18 mouse cellular contexts compared by ENCODE assay signal in genomic region chr17:64943213-64943612, GRCm38 (mm10).
DNase-seq lines count a peak whose midpoint lies in the region; ATAC-seq and TF ChIP-seq lines count a peak whose summit lies in the region.
"Had no signal": no experiment of that assay in that cellular context is flagged by ENCODE, and none has a peak within 500 bp of the region (broad histone marks: within the 10 kb centered on the region; RNA-seq: fewer than 3 reads in every experiment).

No protein-coding gene starts in this region.

- DNase-seq in heart, embryonic 10.5 days (ENCODE audit: low spot score): peak; percentile 62
- DNase-seq in heart, adult 8-10 months (ENCODE audit: low spot score): no peak
- DNase-seq in stomach, postnatal 0 days (ENCODE audit: low spot score): no peak
- DNase-seq in cerebellum, adult 8-10 months: no peak
- DNase-seq: adrenal gland, adult 2 months; adrenal gland, postnatal 10 days; adrenal gland, postnatal 25 days; cerebellum, adult 11 months; cerebellum, adult 18-20 months; cerebellum, adult 9-10 months; cerebellum, postnatal 10 days; cerebellum, postnatal 25 days; forebrain, postnatal 0 days had no signal

- TF ChIP-seq CTCF in stomach, postnatal 0 days (IDR thresholded peaks at IDR 0.05; ENCODE audit: low read depth): no peak

- H3K4me3 ChIP-seq in heart, embryonic 10.5 days: no peak overlapping the region
- H3K4me3 ChIP-seq in stomach, embryonic 14.5 days (ENCODE audit: low read depth, low read length): no peak overlapping the region
- no peak overlapping the region for H3K4me3 ChIP-seq in stomach, postnatal 0 days (ENCODE audit: low read depth, low read length)
- H3K4me3 ChIP-seq: embryonic facial prominence, embryonic 10.5 days; embryonic facial prominence, embryonic 12.5 days; forebrain, embryonic 13.5 days; forebrain, embryonic 15.5 days had no signal

- H3K27ac ChIP-seq in heart, embryonic 10.5 days: no peak overlapping the region
- H3K27ac ChIP-seq in stomach, embryonic 14.5 days (ENCODE audit: low read length): no peak overlapping the region
- H3K27ac ChIP-seq in stomach, postnatal 0 days (replicated peaks): no peak overlapping the region
- H3K27ac ChIP-seq: embryonic facial prominence, embryonic 10.5 days; embryonic facial prominence, embryonic 12.5 days; forebrain, embryonic 13.5 days; forebrain, embryonic 15.5 days had no signal

- no peak overlapping the region for H3K9ac ChIP-seq in stomach, embryonic 14.5 days (replicated peaks; ENCODE audit: low read depth, low read length)
- no peak overlapping the region for H3K9ac ChIP-seq in stomach, postnatal 0 days (ENCODE audit: low read length)
- H3K9ac ChIP-seq: embryonic facial prominence, embryonic 12.5 days; forebrain, embryonic 13.5 days; forebrain, embryonic 15.5 days; forebrain, postnatal 0 days had no signal

- no peaks in the 10 kb centered on the region for H3K4me1 ChIP-seq in heart, embryonic 10.5 days
- H3K4me1 ChIP-seq in stomach, embryonic 14.5 days (ENCODE audit: control insufficient read depth, insufficient read depth, low read length): no peaks in the 10 kb centered on the region
- no peaks in the 10 kb centered on the region for H3K4me1 ChIP-seq in stomach, postnatal 0 days (replicated peaks; ENCODE audit: control insufficient read depth, insufficient read depth)
- H3K4me1 ChIP-seq: embryonic facial prominence, embryonic 10.5 days; embryonic facial prominence, embryonic 12.5 days; forebrain, embryonic 13.5 days; forebrain, embryonic 15.5 days had no signal

- ATAC-seq in stomach, embryonic 14.5 days (ENCODE audit: insufficient number of reproducible peaks, insufficient read depth, low FRiP score, low read depth): 0 out of 2 replicates have a peak, but pooled peaks have one; percentile 28
- ATAC-seq in stomach, postnatal 0 days (ENCODE audit: low FRiP score, low TSS enrichment): no peak
- ATAC-seq: forebrain, embryonic 13.5 days; forebrain, embryonic 15.5 days; forebrain, postnatal 0 days had no signal

- H3K27me3 ChIP-seq in heart, embryonic 10.5 days (ENCODE audit: insufficient read depth, poor library complexity, severe bottlenecking): no peaks in the 10 kb centered on the region
- H3K27me3 ChIP-seq in stomach, embryonic 14.5 days (ENCODE audit: control insufficient read depth, insufficient read depth, low read length): no peaks in the 10 kb centered on the region
- no peaks in the 10 kb centered on the region for H3K27me3 ChIP-seq in stomach, postnatal 0 days (ENCODE audit: control insufficient read depth, insufficient read depth, low read length)
- H3K27me3 ChIP-seq: embryonic facial prominence, embryonic 12.5 days; forebrain, embryonic 13.5 days; forebrain, embryonic 15.5 days had no signal

- no peaks in the 10 kb centered on the region for H3K9me3 ChIP-seq in heart, embryonic 10.5 days
- no peaks in the 10 kb centered on the region for H3K9me3 ChIP-seq in stomach, embryonic 14.5 days (ENCODE audit: control insufficient read depth, low read depth, low read length)
- H3K9me3 ChIP-seq in stomach, postnatal 0 days (ENCODE audit: control insufficient read depth, low read length): no peaks in the 10 kb centered on the region
- H3K9me3 ChIP-seq: embryonic facial prominence, embryonic 10.5 days; embryonic facial prominence, embryonic 12.5 days; forebrain, embryonic 13.5 days; forebrain, embryonic 15.5 days had no signal

- 71% methylated on average over 2 of the region's 2 CpGs for WGBS in heart, embryonic 10.5 days
- 47% methylated on average over 2 of the region's 2 CpGs for WGBS in stomach, embryonic 14.5 days
- 55% methylated on average over 2 of the region's 2 CpGs for WGBS in stomach, postnatal 0 days

- H3K36me3 ChIP-seq in heart, embryonic 10.5 days: no peaks in the 10 kb centered on the region
- H3K36me3 ChIP-seq in stomach, embryonic 14.5 days (ENCODE audit: control insufficient read depth, insufficient read depth, low read length): no peaks in the 10 kb centered on the region
- no peaks in the 10 kb centered on the region for H3K36me3 ChIP-seq in stomach, postnatal 0 days (ENCODE audit: control insufficient read depth, insufficient read depth, low read length)
- H3K36me3 ChIP-seq: embryonic facial prominence, embryonic 10.5 days; embryonic facial prominence, embryonic 12.5 days; forebrain, embryonic 15.5 days had no signal

- no peak overlapping the region for H3K4me2 ChIP-seq in stomach, embryonic 14.5 days (replicated peaks; ENCODE audit: low read depth, low read length)
- H3K4me2 ChIP-seq in stomach, postnatal 0 days (replicated peaks; ENCODE audit: low read depth): no peak overlapping the region
- H3K4me2 ChIP-seq: embryonic facial prominence, embryonic 12.5 days; forebrain, embryonic 13.5 days; forebrain, embryonic 15.5 days had no signal

- no peak for TF ChIP-seq EP300 in stomach, postnatal 0 days (optimal IDR thresholded peaks at IDR 0.05)
